Mouse (Mus musculus): ENCODE data around the gene Dnah14. TPM values are rescaled to one million over a fixed set of nuclear protein-coding genes. Genes with fewer than 3 reads are reported as not detected.

The Dnah14 gene
- polyA plus RNA-seq, 1 experiment from 2014 or later, result 1.4 TPM

DNA sequence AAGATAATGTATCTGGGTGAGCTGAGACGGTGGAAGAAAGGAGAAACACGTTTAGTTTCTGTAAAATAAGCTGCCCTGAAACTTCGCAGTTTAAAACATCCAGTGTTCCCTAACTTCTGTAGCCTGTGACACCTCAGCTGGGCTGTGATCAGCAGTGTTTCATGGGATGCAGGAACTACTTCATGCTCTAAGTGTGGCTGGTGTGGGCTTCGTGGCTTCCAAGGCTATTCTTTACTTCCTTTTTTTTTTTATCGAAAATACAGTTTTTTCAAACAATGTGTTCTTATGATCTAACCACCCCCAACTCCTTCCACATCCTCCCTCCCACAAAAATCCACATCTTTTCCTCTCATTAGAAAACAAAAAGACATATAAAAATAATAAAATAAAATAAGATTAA, 20.9 kb upstream of the Dnah14 start:
- H3K4me1 ChIP-seq, result peaks cover 17% of the 10 kb centered on the region
- H3K27ac ChIP-seq, result no peak overlapping the region
- WGBS, result 76% methylated on average over 5 of the region's 5 CpGs
- no peak overlapping the region for H3K4me3 ChIP-seq (replicated peaks)
- H3K4me2 ChIP-seq, result no peak overlapping the region
- H3K9ac ChIP-seq, result no peak overlapping the region
- no peaks in the 10 kb centered on the region for H3K27me3 ChIP-seq
- ATAC-seq (replicated peaks; ENCODE audit: low FRiP score), result no peak
- H3K9me3 ChIP-seq (replicated peaks), result no peaks in the 10 kb centered on the region
- H3K36me3 ChIP-seq, result no peaks in the 10 kb centered on the region

DNA sequence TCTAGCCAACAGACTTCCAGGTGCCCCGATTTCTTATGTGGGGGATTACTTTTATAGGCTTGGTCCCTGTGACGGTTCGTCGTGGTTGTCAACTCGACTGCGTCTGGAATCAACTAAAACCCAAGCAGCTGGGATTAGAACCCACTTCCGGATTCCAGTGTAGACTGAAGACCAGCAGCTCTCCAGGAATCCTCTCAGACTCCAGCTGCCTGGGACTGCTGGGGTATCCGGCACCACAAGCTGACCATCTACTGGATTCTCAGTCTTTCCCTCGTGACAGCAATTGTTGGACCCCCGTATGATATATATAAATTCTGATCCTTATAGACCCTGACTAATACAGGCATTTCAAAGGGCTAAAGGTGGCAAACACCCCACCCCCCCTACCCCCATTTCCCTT, 16.7 kb upstream of the Dnah14 start:
- peaks cover 22% of the 10 kb centered on the region for H3K4me1 ChIP-seq
- WGBS, result 83% methylated on average over 10 of the region's 10 CpGs

GRCm38 (mm10) chr1:181560325-181560724, 16.0 kb upstream of the Dnah14 start:
- WGBS, result 83% methylated on average over 6 of the region's 6 CpGs
- no peak for ATAC-seq (replicated peaks; ENCODE audit: low FRiP score)

More for the DNA sequence above, 16.7 kb upstream of the Dnah14 start:
- ATAC-seq (replicated peaks; ENCODE audit: low FRiP score), result no peak
- Histone ChIP-seq H3K27ac (no peak overlapping the region), H3K4me2 (no peak overlapping the region), H3K27me3 (no peaks in the 10 kb centered on the region), H3K36me3 (no peaks in the 10 kb centered on the region), H3K4me3 (replicated peaks) (no peak overlapping the region), H3K9ac (no peak overlapping the region), H3K9me3 (replicated peaks) (no peaks in the 10 kb centered on the region)

DNA sequence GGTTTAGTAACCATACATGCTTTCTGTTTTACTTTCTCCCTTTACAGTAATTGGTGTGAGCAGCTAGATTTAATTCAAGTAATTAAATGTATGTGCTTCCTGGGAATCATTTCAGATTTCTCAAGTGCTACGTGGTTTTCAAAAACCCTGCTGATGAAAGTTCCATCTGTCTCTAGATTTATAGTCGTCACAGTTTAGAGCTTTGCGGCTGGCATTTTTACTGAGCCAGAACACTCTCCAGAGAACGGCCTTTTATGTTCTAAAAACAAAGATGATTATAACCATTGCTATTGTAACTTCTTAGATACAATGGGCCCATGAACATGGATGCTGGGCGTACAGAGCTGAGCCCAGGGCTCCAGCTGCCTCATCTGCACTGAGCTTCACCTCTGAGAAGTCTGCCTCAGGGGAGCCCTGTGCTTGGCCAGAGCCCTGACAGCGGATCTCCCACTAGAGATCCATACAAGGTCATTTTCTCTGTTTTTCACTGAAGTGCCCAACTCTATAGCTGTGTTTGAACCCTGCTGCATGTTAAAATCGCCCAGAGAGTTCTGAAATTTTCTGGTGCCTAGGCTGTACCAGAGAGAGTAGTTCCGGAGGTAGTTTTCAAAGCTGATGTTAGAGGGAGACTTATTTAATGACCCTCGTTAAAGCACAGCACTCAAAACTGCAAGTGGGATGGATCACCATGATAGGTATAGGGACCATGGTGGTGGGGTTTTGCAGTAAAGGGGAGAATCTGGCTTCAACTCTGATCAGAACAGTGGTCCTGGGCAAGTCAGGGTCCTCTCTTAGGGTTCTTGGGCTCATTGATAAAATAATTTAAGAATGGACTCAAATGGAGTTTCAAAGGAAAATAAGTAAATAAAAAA, 15.2 kb upstream of the Dnah14 start:
- H3K36me3 ChIP-seq, result no peaks in the 10 kb centered on the region
- H3K4me1 ChIP-seq, result peaks cover 22% of the 10 kb centered on the region
- ATAC-seq (replicated peaks; ENCODE audit: low FRiP score), result no peak
- no peaks in the 10 kb centered on the region for H3K27me3 ChIP-seq
- no peak overlapping the region for H3K9ac ChIP-seq
- WGBS, result 23% methylated on average over 9 of the region's 9 CpGs
- no peak overlapping the region for H3K4me3 ChIP-seq (replicated peaks)
- no peaks in the 10 kb centered on the region for H3K9me3 ChIP-seq (replicated peaks)
- H3K4me2 ChIP-seq, result no peak overlapping the region
- 0 out of 2 replicates have a peak overlapping the region, but pooled peaks have one; percentile 49 for H3K27ac ChIP-seq

More at GRCm38 (mm10) chr1:181560325-181560724, 16.0 kb upstream of the Dnah14 start:
- no peak overlapping the region for H3K9ac ChIP-seq
- no peaks in the 10 kb centered on the region for H3K9me3 ChIP-seq (replicated peaks)
- H3K4me3 ChIP-seq (replicated peaks), result no peak overlapping the region
- no peak overlapping the region for H3K4me2 ChIP-seq
- no peaks in the 10 kb centered on the region for H3K27me3 ChIP-seq
- no peak overlapping the region for H3K27ac ChIP-seq
- H3K36me3 ChIP-seq, result no peaks in the 10 kb centered on the region
- H3K4me1 ChIP-seq, result peaks cover 22% of the 10 kb centered on the region

GRCm38 (mm10) chr1:181561768-181562444, 14.5 kb upstream of the Dnah14 start:
- Histone ChIP-seq H3K4me1 (peaks cover 22% of the 10 kb centered on the region), H3K36me3 (no peaks in the 10 kb centered on the region), H3K27me3 (no peaks in the 10 kb centered on the region), H3K27ac (0 out of 2 replicates have a peak overlapping the region, but pooled peaks have one; percentile 49), H3K4me3 (replicated peaks) (no peak overlapping the region), H3K9me3 (replicated peaks) (no peaks in the 10 kb centered on the region), H3K4me2 (no peak overlapping the region), H3K9ac (no peak overlapping the region)
- 23% methylated on average over 8 of the region's 8 CpGs for WGBS
- no peak for ATAC-seq (replicated peaks; ENCODE audit: low FRiP score)

GRCm38 (mm10) chr1:181569447-181569846, 6.9 kb upstream of the Dnah14 start:
- no peaks in the 10 kb centered on the region for H3K27me3 ChIP-seq
- peak; percentile 73 for ATAC-seq (replicated peaks; ENCODE audit: low FRiP score)
- no peak overlapping the region for H3K4me2 ChIP-seq
- WGBS, result 31% methylated on average over 9 of the region's 9 CpGs
- no peaks in the 10 kb centered on the region for H3K36me3 ChIP-seq
- H3K9ac ChIP-seq, result no peak overlapping the region
- peaks cover 3% of the 10 kb centered on the region; the same call in 1 of the 2 replicates for H3K4me1 ChIP-seq
- no peaks in the 10 kb centered on the region for H3K9me3 ChIP-seq (replicated peaks)
- H3K4me3 ChIP-seq (replicated peaks), result no peak overlapping the region
- no peak overlapping the region for H3K27ac ChIP-seq

GRCm38 (mm10) chr1:181583152-181583551, 6.8 kb downstream of the Dnah14 start:
- H3K4me1 ChIP-seq, result 0 out of 2 replicates have a peak, but pooled peaks cover 3% of the 10 kb centered on the region
- no peak for ATAC-seq (replicated peaks; ENCODE audit: low FRiP score)
- 64% methylated on average over 8 of the region's 8 CpGs for WGBS
- no peak overlapping the region for H3K4me2 ChIP-seq
- no peaks in the 10 kb centered on the region for H3K36me3 ChIP-seq
- H3K27me3 ChIP-seq, result no peaks in the 10 kb centered on the region
- H3K4me3 ChIP-seq (replicated peaks), result no peak overlapping the region
- no peaks in the 10 kb centered on the region for H3K9me3 ChIP-seq (replicated peaks)
- no peak overlapping the region for H3K9ac ChIP-seq
- no peak overlapping the region for H3K27ac ChIP-seq

DNA sequence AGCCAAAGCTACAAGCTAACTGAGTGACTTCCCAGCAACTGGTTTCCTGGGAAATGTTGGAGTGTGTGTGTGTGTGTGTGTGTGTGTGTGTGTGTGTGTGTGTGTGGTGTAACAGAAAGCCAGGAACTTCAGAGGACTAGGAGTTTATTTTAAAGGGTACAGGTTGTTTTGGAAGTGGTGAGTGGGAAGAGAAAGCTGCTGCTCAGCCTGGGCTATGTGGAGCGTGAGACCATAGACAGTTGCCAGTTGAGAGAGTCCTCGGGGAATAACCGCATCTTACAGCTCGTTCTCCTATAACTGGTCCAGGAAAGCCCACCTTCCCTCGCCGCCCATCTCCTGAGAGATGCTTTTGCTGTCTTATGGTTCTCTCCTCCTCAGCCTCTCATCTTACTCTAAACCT, 12.8 kb downstream of the Dnah14 start:
- no peak for ATAC-seq (replicated peaks; ENCODE audit: low FRiP score)
- H3K4me3 ChIP-seq (replicated peaks), result no peak overlapping the region
- H3K9ac ChIP-seq, result no peak overlapping the region
- H3K4me2 ChIP-seq, result no peak overlapping the region
- H3K4me1 ChIP-seq, result no peaks in the 10 kb centered on the region
- H3K27me3 ChIP-seq, result no peaks in the 10 kb centered on the region
- no peaks in the 10 kb centered on the region for H3K9me3 ChIP-seq (replicated peaks)
- H3K36me3 ChIP-seq, result no peaks in the 10 kb centered on the region
- 75% methylated on average over 6 of the region's 6 CpGs for WGBS
- no peak overlapping the region for H3K27ac ChIP-seq

DNA sequence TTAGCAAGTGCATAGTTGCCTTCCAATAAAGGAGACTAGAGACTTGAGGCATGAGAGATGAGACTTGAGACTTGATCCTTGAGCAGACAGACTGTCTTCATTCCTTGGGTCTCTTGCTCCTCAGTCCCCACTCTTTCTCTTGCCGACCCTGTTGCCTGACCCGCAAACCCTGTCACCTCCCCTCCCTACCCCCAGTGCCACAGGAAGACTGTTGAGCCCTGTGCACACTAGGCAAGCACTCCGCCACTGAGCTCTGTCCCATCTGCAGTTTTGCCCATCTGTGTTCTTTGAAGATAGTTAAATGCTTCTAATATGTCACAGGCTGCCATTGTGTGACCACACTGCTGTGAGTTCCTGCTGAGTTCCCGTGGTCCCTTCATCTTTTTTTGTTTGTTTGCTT, 23.0 kb downstream of the Dnah14 start:
- WGBS, result 61% methylated on average over 4 of the region's 4 CpGs
- H3K27ac ChIP-seq, result no peak overlapping the region
- H3K4me2 ChIP-seq, result no peak overlapping the region
- no peaks in the 10 kb centered on the region for H3K9me3 ChIP-seq (replicated peaks)
- no peaks in the 10 kb centered on the region for H3K4me1 ChIP-seq
- H3K36me3 ChIP-seq, result no peaks in the 10 kb centered on the region
- no peaks in the 10 kb centered on the region for H3K27me3 ChIP-seq
- ATAC-seq (replicated peaks; ENCODE audit: low FRiP score), result no peak
- no peak overlapping the region for H3K9ac ChIP-seq
- H3K4me3 ChIP-seq (replicated peaks), result no peak overlapping the region

DNA sequence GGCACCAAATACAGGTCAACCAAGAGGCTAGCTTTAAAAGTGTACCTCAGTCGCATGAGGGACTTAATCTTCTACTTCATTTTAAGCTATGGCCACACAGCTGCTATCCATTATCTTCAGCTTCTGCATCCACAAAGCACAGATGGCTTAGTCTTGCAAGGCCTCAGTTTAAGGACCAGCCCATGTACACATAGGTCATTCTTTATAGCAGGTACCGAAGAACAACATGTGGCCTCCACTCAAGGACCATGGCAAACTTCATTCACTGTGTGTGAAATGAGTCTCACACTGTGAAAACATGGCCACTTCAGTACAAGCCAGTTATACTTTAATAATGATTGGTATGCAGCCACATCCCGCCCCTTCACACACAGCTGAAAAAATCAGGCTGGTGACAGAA, 34.8 kb downstream of the Dnah14 start:
- Histone ChIP-seq H3K36me3 (no peaks in the 10 kb centered on the region), H3K9me3 (replicated peaks) (no peaks in the 10 kb centered on the region), H3K4me1 (0 out of 2 replicates have a peak, but pooled peaks cover 4% of the 10 kb centered on the region), H3K27ac (no peak overlapping the region), H3K27me3 (0 out of 2 replicates have a peak, but pooled peaks cover 3% of the 10 kb centered on the region), H3K9ac (no peak overlapping the region), H3K4me3 (replicated peaks) (no peak overlapping the region), H3K4me2 (no peak overlapping the region)
- 67% methylated on average over 3 of the region's 3 CpGs for WGBS
- ATAC-seq (replicated peaks; ENCODE audit: low FRiP score), result no peak

- Histone ChIP-seq H3K9me3 (replicated peaks) (no peaks in the 10 kb centered on the region), H3K27me3 (0 out of 2 replicates have a peak, but pooled peaks cover 3% of the 10 kb centered on the region), H3K4me1 (0 out of 2 replicates have a peak, but pooled peaks cover 4% of the 10 kb centered on the region), H3K27ac (no peak overlapping the region), H3K9ac (no peak overlapping the region), H3K4me2 (no peak overlapping the region), H3K36me3 (no peaks in the 10 kb centered on the region), H3K4me3 (replicated peaks) (no peak overlapping the region)
- WGBS, result 41% methylated on average over 11 of the region's 11 CpGs
- peak; percentile 60; the same call in 1 of the 2 replicates for ATAC-seq (replicated peaks; ENCODE audit: low FRiP score)
These were observed 39.6 kb downstream of the Dnah14 start for GRCm38 (mm10) chr1:181615866-181616491.

DNA sequence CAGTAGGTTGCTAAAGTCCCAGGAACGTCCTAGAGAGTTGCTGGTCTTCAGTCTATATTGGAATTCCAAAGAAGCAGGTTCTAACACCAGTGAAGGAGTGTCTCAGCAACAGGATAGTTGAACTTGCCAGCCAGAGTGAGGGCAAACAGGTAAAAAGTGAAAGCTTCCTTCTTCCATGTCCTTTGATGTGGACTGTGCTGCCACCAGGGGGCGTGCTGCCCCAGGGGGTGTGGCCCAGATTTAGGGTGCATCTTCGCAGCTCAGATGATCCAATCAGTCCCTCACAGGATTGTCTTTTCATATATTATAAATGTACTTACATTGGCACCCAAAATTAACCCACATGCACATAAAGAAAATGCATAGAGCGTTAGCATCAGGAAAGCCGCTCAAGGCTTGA, 41.0 kb downstream of the Dnah14 start:
- Histone ChIP-seq H3K36me3 (no peaks in the 10 kb centered on the region), H3K9ac (no peak overlapping the region), H3K4me1 (no peaks in the 10 kb centered on the region), H3K27me3 (0 out of 2 replicates have a peak, but pooled peaks cover 3% of the 10 kb centered on the region), H3K27ac (no peak overlapping the region), H3K4me3 (replicated peaks) (no peak overlapping the region), H3K9me3 (replicated peaks) (no peaks in the 10 kb centered on the region), H3K4me2 (no peak overlapping the region)
- ATAC-seq (replicated peaks; ENCODE audit: low FRiP score), result no peak
- WGBS, result 46% methylated on average over 5 of the region's 5 CpGs
